Mouse (Mus musculus) bone marrow, adult 2 months (tissue): Measurements from ENCODE around the gene Cd83.

Experiments used
- CTCF ChIP-seq: fragments of 200-500 bp; IDR thresholded peaks from 2 replicates; pipeline ENCODE4 v1.5.1; 2011; ENCODE audit warnings: low read length, control low read depth; ENCODE audit not compliant: control insufficient read depth, insufficient read depth
- POLR2A ChIP-seq: fragments of 200-500 bp; IDR thresholded peaks from 2 replicates; pipeline ENCODE4 v1.6.1; 2011; ENCODE audit warnings: low read depth, mild to moderate bottlenecking, control low read depth, low read length, borderline replicate concordance; ENCODE audit not compliant: control insufficient read depth

DNA sequence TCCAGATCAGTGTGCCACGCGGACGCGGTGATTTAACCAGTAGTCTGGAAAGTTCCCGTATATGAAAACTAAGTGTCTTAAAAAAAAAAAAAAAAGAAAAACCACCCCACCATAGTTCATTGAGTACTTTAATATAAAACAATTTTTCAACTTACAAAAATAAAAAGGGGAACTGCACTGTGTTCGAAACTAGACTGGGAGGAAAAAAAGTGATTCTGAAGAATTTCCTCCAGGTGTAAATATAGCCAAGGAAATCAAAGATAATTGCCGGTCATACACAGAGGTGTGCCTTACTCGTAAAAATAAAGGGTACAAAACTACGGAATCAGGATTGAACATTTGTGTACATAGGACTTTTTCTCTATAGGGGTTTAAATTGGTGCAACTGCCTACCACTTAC lies 21.7 kb upstream of the Cd83 start:
- no peak for TF ChIP-seq POLR2A
- no peak for TF ChIP-seq CTCF
